Mouse (Mus musculus) spleen, postnatal 36 days (tissue): ENCODE results near the gene Oas3.
"Not testable (repeated sequence)": the region's sequence is repeated elsewhere in the genome, so short reads cannot be mapped to it uniquely, and the experiment has no call there.

Experiments
- DNase-seq, 2 experiments: peaks; one replicate each; pipeline ENCODE4 v3.0.0; 2022; ENCODE audit warnings: low spot score in 2 of 2, mixed read lengths in 1 of 2

Oas3 gene

DNA sequence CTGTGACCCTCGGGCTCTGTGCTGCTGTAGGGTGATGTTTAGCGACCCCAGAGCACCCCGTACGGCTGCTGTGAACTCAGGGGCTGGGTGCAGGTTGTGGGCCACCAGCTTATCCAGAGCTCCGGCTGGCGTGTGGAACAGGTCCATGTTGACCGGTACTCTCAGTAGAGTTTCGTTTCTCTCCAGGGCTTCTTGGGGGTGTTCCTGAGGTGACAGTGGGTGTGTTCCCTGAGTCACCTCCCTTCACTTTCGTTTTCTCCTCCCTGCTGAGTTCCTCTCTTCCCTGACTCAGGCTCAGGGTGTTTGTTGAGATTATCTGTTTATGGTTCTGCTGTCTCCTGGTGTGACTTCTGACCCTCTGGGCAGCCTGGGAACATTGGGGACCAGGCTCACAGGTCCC, at the start of gene Oas3:
Oas3 (minus strand) TSS at position 184 of the 400 bp plus-strand sequence.
- peak; percentile 27 to 60 for DNase-seq

DNA sequence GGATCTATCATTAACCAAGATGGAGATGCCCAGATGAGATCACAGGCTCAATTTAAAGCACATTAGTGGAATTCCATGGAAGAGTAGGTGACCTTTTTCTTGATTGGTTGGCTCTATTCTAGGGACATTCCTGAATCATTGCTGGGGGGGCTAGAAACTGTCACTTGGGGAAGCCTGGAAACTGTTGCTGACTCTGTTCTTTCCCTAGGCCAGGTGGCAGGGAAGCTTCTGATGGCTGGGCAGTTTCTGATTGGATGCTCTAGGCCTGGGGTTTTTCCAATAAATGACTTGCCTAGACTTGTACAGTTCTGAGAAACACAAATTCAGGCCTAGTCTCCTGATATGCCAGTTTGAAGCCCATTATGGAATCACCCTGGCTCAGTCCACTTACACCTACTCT, 41.5 kb upstream of the Oas3 start:
- DNase-seq: no peak

DNA sequence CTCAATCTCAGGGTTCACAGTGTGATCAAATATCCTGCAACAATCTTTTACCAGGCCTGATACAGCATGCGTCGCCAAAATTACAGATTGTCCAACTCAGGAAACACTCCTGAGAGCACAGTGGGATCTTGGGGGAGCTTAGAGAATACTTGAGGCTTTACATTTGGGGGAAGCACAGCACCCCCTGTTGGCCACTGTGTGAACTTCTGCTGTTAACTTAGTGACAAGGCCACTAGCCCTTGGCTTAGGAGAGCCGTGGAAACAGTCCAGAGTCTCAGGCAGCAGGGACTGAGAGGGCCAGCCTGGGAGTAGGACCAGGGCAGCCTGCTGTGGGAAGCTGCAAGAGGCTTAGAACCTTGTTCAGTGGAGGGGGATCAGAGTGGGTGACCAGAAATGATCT, 38.5 kb upstream of the Oas3 start:
- peak; percentile 25 to 53 for DNase-seq

DNA sequence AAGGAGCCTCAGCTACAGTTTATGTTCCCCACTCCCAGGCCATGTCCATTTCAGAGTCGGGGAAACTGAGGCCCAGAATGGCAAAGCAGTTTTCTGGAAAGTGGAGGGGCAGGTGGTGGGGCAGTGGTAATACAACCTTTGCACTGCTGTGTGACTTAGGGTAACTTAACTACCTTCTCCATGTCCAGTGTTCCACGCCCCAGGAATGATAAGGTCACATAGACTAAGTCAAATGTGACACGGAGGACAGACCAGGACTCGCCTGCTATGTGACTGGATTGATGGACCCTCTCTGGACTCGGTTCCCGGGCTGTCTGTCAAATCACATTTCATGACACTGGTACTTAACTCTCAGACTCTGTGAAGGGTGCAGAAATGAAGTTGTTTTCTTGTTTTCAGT, 35.6 kb upstream of the Oas3 start:
- no peak for DNase-seq

DNA sequence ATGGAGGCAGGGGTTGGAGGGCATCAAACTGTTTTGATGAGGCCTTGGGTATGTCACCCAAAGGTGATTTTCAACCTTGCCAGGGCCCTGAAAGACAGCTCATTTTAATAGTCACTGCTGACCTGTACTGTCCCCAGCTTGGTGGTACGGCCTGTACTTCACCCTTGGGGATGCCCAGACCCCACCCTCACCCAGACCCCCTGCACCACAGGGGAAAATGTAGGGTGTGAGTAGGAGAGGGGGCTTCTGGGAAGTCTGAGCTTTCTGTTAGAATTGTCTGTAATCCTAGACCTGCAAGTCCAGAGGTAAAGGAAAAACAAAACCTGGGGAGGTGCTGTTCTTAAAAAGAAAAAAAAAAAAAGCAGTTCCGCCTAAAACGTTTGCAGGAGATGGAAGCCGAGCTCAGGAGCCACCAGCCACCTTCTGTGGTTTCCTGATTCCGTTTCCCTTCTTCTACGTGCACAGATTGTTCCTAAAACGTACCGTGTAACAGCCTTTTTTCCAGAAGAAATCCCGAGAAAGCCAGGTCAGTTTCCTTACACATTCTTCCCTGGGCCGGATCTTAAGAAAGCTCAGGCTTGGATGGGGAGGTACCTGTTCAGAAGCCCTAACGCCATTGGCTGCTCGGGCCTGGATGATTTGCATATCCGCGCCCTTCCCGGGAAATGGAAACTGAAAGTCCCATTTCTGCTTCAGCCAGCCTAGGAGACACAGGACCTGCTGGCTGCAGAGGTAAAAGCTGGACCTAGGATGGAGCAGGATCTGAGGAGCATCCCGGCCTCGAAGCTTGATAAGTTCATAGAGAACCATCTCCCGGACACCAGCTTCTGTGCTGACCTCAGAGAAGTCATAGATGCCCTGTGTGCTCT, 34.7 kb upstream of the Oas3 start, which contains the start of gene Oas1c:
Oas1c (minus strand) TSS at position 564 of the 869 bp plus-strand sequence.
- DNase-seq: peak; percentile 85 to 88

DNA sequence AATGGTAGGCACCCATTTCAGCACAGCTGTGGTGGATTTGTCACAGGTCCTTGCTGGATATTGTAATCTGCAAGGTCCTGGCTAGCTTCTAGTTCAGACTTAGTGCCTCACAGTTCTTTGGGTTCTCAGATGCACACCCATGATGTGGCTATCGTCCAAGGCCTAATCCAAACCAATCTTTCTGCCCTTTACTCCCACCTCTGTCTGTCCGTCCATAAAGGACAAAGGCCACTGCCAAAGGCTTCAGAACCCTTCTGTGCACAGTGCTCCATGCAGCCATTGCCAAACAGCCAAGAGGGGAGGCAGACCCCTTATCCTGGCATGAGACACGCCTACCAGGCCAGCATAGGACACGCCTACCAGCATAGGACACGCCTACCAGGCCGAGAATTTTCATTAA, 31.7 kb upstream of the Oas3 start:
- DNase-seq: no peak

DNA sequence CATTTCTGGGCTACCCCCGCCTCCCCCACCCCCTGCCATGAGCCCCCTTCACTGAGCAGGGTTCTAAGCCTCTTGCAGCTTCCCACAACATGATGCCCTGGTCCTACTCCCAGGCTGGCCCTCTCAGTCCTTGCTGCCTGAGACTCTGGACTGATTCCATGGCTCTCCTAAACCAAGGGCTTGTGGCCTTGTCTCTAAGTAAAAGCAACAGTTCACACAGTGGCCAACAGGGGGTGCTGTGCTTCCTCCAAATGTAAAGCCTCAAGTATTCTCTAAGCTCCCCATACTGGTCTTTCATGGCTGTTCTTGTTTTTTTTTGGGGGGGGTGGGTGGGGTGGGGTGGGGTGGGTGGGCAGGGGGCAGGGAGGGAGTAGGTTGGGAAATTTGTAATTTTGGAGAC, 29.0 kb upstream of the Oas3 start:
- DNase-seq: peak; percentile 31 to 58

DNA sequence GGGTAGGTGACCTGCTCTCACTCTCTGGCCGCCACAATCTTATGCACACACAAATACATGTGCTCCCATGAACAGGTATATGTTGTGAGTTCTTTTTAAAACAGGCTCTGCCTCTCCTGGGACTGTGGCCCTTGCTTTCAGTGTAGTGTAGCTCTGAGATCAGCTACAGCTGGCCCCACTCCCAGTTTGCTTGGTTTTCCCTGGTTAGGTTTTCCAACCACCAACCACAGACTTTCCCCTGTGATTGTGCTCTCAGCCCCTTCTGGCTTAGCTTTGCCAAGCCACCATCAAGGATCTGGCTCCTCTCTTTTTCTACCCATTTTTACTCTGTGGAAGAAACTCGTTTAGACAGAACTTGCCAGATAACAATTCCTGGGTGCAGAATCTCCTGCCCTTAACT, 26.1 kb upstream of the Oas3 start:
- no peak for DNase-seq

DNA sequence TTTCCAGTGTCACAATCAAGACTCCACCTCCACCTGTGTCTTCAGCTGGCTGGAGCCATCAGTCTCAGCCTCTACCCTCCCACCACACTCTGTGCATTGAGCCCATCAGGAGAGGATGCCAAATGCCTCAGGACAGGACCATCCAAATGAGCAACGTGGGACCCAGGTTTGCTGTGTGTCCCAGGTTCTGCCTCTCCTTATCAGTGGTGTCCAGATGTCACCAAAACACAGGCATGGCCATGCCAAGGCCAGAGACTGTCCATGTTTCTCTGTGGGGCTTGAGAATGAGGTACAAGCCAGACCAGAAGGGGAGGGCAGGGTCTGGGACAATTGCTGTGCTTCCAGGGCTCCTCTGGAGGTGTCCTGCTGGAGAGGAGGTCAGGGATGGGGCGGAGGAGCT, 21.5 kb upstream of the Oas3 start:
- DNase-seq: peak in 1 of 2 experiments; percentile 39

DNA sequence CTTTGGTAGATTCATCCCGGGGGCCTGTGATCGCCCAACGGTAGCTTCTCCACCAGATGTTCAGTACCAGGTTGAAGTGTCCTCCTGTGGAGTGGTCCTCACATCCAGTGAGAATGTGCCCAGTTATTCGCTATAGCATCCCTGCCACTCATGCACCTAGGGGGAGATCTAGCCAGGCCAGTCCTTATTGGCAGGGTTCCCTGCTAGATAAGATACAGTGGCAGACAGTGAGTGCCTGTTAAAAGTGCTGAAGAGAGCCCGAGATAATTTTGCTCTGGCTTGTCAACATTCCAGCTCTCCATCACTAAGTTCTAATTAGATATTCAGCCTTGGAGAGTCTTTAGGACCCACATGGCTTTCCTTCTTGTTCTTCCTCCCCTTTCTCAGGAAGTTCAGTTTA, 20.7 kb upstream of the Oas3 start:
- not testable (repeated sequence) for DNase-seq

DNA sequence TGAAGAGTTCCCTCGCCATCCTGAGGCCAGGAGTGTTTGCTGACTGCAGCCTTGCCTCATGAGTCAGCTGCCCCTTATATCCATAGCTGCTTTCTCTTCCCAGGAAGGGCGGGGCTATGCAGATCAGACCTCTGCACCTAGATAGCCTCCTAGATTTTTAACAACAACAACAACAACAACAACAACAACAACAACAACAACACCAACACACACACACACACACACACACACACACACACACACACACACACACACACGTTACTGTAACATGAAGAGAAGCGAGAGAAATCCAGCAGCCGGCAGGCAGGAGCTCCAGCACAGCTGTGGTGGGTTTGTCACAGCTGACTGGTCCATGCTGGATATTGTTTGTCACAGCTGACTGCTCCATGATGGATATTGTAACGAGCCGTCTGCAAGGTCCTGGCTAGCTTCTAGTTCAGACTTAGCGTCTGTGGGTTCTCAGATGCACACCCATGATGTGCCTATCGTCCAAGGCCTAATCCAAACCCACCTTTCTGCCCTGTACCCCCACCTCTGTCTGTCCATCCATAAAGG, 18.1 kb upstream of the Oas3 start, which contains the start of gene Oas1e:
Oas1e (minus strand) TSS at position 51 of the 555 bp plus-strand sequence.
- DNase-seq: not testable (repeated sequence)

DNA sequence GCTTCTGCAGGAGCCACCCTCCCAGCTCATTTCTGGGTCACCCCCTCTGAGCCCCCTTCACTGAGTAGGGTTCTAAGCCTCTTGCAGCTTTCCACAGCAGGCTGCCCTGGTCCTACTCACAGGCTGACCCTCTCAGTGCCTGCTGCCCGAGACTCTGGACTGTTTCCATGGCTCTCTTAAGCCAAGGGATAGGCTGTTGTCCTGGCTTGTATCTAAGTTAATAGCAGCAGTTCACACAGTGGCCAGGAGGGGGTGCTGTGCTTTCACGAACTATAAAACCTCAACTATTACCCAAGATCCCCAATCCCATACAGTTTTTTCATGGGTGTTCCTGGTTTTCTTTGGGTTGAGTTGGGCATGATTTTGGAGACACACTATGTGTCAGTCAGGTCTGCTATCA, 15.6 kb upstream of the Oas3 start:
- DNase-seq: peak in 1 of 2 experiments; percentile 34

DNA sequence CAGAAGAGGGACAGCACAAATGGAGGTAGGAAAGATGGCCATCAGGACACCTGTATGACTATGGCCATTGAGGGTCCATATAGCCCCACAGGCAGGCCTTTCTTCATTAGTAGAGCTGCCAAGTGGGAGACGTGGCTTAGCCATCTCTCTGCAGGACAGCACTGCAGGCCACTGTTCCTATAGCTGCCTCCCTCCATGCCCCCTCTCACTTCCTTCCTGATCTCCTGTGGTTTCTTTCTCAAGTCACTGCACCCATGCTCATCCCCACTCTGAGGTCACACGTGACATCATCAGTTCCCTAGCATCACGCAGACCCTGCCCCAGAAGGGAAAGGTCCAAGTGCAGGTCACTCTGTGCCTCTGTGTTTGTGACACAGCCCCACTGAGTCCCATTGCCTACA, 9.6 kb upstream of the Oas3 start:
- DNase-seq: no peak

DNA sequence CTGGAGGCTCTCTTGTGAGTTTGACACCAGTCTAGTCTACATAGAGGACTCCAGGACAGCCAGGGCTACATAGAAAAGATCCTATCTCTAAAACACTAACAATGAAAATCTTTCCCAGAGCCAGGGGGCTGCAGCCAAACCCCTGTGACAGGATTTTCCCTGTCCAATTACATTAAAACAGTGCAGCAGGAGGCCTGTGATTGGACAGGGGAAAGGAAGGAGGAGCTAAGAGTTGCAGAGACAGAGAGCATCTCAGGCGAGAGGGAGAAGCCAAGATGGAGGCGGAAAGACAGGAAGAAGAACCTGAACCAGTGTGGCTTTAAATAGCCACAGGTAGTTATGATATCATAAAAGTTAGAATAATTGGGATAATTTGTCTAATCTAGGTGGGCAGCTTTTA, 5.0 kb upstream of the Oas3 start:
- no peak for DNase-seq

DNA sequence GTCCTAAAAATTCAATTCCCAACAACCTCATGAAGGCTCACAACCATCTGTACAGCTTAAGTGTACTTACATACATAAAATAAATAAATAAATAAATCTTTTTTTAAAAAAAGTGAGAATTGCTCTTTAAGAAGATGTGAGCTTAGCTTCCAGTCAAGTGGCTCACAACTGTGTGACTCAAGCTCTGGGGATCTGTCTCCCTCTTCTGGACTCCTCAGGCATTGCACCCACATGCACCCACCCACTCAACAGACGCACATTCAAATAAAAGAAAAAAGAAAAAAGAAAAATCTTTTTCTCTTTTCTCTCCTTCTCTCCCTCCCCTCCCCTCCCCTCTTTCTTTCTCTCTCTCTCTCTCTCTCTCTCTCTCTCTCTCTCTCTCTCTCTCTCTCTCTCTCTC, 4.2 kb upstream of the Oas3 start:
- no peak for DNase-seq

DNA sequence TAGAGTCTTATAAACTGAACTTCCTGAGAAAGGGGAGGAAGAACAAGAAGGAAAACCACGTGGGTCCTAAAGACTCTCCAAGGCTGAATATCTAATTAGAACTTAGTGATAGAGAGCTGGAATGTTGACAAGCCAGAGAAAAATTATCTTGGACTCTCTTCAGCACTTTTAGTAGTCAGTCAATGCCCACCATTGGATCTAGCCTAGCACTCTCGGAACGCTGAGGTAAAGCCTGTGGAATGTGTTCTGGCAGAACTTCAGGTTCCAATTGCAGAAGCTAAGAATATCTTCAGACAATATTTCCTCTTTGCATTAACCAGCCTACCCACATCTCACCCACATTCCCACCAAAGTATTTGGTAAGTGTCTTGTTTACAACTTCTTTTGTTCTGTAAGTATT, 2.5 kb upstream of the Oas3 start:
- DNase-seq: no peak

DNA sequence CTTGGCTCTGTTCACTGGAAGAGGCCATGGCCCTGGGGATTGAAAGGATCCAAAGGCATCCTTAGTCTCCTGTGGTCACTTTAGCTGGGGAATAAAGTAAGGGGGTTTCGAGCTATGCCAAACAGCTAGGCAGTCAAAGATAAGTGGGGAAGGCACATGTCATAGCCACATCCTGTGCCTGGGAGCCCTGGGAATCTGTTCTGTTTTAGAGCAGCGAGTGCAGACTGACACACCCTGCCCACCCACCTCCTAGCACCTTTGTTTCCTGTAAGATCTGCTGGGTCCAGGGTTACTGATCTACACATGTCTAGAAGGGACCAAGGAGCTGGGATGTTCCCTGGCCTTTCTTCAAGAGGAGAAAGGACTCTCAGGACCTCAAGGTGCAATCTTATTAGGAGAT, 1.5 kb upstream of the Oas3 start:
- DNase-seq: no peak

DNA sequence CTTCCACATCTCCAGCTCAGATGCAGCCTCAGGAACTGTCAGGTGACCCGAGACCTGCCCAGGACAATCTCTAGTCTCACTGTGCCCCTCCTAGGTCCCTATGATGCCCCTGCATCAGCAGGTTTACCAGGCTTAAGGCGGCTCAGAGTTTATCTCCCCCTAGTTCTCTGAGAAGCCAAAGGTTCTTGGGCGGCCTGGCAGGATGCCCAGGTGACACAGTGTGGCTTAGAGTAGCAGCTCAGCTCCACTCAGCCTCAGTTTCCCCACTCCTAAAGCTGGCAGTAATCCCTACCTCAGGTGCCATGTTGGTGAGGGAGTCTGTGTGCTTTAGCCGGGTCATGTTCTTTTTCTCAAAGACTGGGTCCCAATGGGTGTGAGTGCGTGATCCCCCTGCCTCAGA, 660 bp downstream of the Oas3 start:
- DNase-seq: peak in 1 of 2 experiments; percentile 50

DNA sequence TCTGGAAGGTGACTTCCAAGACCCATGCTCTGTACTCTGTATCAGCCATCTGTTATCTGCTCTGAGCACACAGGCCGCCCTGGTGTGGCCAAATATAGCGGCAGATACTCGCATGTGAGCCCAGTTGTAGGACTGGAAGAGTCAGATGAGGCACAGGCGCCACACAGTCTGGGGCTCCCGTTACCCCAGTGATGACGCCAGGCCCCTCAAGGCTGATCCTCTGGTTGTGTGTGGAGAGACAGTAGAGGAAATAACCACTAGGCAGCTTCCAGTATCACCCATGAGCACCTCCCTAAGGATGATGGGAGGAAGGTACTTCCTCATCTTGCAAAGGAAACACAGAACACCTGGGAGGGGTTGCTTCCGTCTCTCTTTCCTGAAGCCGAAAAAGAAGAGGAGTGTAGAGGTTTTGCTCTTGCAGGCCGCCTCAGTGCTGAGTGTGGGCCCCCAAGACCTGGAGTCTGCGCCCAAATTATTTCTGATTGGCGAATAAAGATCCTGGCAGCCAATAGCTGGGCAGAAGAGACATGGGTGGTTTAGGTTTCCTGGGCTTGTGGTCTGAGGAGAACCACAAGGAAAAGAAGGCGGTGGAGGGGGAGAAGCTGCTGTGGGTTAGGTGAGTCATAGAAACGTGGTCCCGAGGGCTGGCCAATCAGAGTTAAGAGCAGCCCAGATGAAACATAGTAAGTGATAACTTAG, 2.0 kb downstream of the Oas3 start:
- DNase-seq: peak; percentile 58 to 66

DNA sequence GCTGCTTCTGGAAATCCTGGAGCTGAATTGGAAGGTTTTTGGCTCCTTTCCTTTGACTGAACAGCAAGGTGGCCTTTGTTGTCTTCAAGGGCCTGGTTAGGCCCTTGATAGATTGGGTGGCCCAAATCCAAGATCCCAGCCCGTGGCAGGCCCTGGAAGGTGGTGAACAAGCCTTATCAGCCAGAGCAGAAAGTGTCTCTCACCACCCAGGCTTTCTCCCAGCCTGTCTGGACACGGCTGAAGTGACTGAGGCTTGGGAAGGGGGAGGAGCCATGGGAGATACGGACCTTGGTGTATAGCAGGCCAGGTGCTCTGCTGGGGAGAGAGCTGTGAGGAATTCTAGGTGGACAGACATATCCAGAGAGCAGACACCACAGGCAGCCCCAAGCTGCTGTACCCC, 8.1 kb downstream of the Oas3 start:
- DNase-seq: peak; percentile 37 to 59

DNA sequence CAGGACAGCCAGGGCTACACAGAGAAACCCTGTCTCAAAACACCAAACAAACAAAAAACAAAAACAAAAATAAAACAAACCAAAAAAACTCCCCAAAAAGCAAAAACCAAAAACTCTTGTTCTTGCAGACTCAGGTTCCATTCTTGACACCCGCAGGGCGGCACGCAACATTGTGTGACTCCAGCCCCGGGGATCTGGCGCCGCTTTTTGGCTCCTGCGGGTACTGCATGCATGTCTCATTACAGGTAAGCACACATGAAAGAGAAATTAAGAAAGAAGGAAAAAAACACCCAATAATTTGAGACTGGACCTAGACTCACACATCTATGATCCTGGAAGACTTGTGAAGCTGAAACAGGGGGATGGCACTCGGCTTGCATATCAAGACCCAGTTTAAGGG, 12.5 kb downstream of the Oas3 start:
- no peak for DNase-seq

DNA sequence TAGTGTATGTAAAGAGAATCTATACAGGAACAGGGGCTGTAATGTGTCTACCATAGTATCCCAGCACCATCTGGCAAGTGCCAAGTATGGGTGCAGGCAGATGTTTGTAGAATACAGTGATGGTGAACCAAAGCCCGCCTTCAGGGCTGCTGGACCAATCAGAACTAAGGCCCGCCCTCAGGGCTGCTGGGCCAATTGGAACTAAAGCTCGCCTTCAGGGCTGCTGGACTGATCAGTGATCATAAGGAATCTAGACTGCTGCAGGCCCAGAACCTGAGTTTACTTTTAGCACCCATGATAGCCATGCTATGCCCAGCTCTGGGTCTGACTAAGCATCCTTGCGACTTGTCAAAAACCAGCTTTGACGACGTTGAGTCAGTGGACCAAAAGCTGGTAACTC, 15.6 kb downstream of the Oas3 start:
- no peak for DNase-seq

DNA sequence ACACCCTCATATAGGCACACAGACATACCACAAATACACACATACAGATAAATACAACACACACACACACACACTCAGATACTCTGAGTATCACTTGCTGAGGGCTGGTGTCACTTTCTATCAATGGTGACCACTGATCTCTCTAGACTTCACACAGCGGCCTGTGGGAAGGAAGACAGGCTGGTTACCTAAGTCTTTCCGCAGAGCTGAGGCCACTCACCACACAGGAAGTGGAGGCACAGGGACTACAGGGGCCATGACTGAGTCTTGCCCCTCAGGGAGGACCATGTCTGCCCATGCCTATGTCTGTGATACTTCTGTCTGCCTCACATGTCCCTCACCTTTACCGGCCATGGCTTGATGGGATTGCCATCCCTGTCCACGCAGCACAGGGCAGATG, 23.2 kb downstream of the Oas3 start:
- no peak for DNase-seq
